Mouse (Mus musculus): Measurements from ENCODE around the gene Gemin7. TPM values are rescaled to one million over a fixed set of nuclear protein-coding genes. Genes with fewer than 3 reads are reported as not detected.
A peak's percentile ranks its signal among the peaks of the same experiment; 100 is the strongest.
"Not testable (repeated sequence)": the region's sequence is repeated elsewhere in the genome, so short reads cannot be mapped to it uniquely, and the experiment has no call there.

The Gemin7 gene
- 10 to 100 TPM; 52.6 to 54.1 TPM for total RNA-seq (2021)

GRCm38 (mm10) chr7:19577141-19577852 is at the start of gene Gemin7, which contains the start of gene Zfp296:
Gene Gemin7 (minus strand): TSS chr7:19577595.
Gene Zfp296 (plus strand): TSS chr7:19577287.
- DNase-seq (ENCODE audit: low spot score in 2 of 2), result no peak
- intact Hi-C loops (cut with DNase I), result no loop called here

DNA sequence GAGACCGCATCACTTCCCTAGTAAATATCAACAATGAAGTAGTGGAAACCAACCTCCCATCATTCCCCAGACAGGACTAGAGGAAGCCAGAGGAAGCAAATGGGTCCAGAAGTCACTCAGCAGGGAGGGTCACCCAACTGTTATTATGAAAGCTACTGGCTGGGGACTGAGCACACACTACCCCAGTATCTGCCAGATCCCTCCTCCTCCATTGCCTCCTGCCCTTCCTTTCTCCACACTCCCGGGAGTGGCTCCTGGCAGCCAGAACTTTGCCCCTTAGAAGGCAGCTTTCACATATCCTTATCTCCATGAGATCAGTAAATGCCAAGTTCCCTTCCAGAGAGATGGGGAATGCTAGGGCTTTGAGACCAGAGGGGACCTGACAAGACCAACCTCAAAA is 46.0 kb upstream of the Gemin7 start:
- no peak for DNase-seq (ENCODE audit: low spot score in 2 of 2)
- intact Hi-C loops (cut with DNase I), result no loop called here

DNA sequence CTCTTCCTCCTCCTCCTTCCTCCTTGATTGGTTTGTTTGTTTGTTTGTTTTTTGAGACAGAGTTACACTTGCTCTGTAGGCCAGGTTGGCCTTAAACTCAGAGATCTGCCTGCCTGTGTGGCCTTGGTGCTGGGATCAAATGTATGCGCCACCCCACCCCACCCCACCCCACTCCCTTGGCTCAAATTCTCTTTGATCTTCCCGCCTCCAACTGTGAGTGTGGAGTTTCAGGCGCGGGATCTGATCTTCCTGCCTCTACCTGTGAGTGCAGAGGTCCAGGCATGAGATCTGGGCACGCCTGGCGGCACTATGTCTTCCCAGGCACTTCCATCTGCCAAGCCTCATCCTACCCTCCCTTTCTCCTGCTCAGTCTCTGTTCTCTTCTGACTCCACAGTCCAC is 44.8 kb upstream of the Gemin7 start:
- intact Hi-C loops (cut with DNase I), result no loop called here
- no peak for DNase-seq (ENCODE audit: low spot score in 2 of 2)

DNA sequence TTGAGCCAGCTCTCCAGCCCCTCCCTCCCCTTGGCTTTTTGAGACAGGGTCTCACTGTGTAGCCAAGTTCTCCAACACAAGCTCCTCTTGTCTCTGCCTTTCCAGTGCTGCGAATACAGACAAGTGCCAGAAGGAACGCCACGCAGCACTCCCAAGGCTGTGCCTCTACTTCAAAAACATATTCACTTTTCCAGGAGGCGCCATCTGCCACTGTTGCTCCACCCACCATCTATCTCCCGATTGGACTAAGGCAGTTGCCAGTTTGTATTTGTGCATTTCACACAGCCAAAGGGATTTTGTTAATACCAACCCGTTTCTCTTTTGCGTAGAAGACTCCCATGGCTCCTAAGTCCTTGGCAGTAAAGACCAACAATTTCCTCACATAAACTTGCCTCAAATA is 43.4 kb upstream of the Gemin7 start:
- intact Hi-C loops (cut with DNase I), result no loop called here
- DNase-seq (ENCODE audit: low spot score in 2 of 2), result peak; percentile 52 to 58

DNA sequence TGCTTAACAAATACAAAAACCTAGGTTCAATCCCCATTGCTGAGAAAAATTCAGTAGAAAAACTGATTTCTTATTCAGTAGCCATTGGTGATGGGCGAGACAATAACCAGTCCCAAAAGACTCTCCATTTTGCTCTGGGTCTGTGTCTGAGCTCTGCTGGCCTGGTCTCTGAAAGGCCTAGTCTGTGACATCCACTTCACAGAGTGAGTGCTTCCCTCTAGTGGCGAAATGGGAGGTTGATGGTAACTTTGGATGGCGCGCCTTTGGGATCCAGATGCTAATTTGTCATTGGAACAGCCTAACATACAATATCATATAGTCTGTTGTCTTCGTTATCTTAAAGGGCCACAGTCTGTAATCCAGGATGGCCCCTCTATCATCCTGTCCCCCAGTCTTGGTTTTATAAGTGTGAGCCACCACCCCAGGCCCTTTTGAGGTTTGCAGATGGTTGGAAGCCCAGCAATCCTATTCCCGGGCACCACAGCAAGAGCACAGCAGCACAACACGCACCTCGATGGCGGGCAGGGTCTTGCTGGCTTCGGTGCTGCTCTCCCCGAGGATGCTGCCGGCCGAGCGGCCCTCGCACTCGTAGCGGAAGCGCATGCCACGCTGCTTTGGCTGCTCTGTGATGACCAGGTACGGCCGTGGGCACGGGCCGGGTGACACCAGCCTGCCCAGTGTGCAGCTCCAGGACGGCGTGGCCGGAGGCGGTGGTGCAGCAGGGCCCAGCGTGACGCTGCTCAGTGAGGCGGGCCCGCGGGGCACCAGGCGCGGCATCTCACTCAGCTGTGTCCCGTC is 41.8 kb upstream of the Gemin7 start:
- peak; percentile 67 to 73 for DNase-seq (ENCODE audit: low spot score in 2 of 2)
- intact Hi-C loops (cut with DNase I), result loop anchor here (2.0 kb wide), 1 partner anchor 28 kb away; no protein-coding TSS in a partner anchor

DNA sequence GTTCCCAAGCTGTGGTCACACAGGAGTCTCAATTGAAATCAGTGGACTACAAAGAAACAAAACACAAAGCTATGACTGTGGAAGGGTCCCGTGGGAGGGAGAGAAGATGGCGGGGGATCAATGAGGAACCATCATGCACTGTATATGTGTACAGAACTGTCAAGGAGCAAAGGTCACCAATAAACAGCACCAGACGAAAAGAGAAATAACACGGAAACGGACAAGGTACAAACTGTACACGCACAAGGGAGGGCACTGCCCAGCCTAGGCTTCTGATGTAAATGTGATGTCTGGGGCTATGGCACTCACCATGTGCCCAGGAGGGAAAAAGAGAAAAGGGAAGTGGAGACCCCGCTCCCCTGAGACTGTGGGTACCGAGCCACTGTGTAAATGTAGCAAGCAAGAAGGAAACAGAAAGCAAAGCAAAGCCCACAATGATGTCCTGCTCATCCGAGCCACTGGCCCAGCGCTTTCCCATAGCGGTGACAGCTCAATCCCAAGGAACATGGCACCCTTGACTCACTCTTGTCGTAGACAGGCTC is 37.7 kb upstream of the Gemin7 start:
- intact Hi-C loops (cut with DNase I), result no loop called here
- no peak for DNase-seq (ENCODE audit: low spot score in 2 of 2)

- intact Hi-C loops (cut with DNase I), result no loop called here
- DNase-seq (ENCODE audit: low spot score in 2 of 2), result no peak
Measured at GRCm38 (mm10) chr7:19610969-19611368, 33.6 kb upstream of the Gemin7 start.

DNA sequence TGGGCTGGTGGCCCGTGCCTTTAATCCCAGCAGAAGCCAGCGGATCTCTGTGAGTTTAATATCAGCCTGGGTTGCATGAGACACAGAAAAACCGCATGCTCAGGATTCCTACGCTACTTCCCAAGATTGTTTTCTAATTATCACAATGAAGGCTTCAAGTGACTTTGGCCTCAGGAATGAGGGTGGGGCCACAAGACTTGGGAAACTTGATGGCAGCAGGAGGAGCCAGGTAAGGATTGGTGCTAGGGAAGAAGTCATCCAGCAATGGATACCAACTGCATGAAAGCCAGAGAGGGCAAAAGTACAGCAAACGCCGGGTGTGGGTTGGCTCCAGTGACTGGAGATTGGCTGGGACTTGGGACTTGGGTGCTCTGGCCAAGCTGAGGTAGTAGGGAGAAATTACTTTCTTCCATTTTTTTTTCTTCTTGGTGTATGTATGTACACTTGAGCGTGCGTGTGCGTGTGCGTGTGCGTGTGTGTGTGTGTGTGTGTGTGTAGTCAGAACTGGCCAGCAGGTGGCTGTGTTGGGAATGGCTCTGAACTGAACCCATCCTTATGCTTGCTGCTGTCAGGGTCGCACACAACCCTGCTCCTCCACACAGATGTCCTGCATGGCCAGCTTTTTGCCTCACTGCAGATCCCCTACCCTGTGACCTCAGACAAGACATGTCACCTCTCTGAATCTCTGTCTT is 32.4 kb upstream of the Gemin7 start:
- no peak for DNase-seq (ENCODE audit: low spot score in 2 of 2)
- intact Hi-C loops (cut with DNase I), result no loop called here

GRCm38 (mm10) chr7:19607291-19607690 is 29.9 kb upstream of the Gemin7 start:
- intact Hi-C loops (cut with DNase I), result no loop called here
- DNase-seq (ENCODE audit: low spot score in 2 of 2), result no peak

DNA sequence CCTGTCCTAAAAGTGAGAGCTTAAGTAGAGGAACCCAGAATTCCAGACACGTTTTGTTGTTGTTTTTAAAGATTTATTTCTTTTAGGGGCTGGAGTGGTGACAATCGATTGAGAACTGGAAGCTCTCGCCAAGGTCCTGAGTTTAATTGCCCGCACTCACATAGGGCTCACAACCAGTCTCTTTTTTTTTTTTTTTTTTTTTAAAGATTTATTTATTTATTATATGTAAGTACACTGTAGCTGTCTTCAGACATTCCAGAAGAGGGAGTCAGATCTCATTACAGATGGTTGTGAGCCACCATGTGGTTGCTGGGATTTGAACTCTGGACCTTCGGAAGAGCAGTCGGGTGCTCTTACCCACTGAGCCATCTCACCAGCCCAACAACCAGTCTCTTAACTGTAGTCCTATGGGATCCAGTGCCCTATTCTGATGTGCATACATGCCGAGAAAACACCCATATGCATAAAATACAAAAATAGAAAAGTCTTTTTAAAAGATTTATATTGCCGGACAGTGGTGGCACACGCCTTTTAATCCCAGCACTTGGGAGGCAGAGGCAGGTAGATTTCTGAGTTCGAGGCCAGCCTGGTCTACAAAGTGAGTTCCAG is 27.3 kb upstream of the Gemin7 start:
- DNase-seq (ENCODE audit: low spot score in 2 of 2); intact Hi-C loops (cut with DNase I): not testable (repeated sequence)

DNA sequence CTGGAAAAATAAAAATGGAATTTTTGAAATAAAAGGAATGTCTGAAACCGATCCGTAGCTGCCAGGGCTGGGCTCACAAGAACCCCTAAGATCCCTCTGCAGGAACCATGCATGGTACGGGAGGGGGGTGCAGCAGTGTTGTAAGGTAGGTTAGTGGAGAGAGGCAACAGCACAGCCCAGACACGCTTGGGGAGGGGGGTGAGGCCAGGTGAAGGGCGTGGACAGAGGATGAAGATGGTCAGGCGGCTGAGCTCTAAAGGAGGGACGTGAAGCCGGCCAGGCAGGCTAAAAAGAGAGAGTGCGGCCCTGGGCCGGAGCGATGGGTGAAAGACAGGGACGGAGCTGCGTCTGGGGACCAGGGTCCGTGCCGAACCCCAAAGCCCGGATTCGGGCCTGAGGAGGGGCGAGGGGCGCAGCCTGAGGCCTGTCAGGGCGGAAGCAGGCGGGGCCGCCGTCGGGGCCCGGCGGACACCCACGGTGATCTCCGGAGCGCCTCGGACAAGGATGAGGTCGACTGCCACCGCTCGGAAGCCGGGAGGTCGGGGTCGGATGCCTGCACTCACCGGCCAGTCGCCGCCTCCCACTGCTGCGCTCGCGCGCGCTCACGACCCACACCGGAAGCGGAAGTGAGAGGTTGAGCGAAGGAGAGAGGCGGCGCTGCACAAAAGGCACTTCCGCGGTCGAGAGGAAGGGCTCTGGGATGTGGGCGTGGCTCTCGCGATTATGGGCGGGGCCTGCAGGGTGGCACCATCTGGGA is 26.6 kb upstream of the Gemin7 start, which contains the start of gene Clasrp:
TSS of gene Clasrp (minus strand) at position 638 of the 757 bp plus-strand sequence.
- DNase-seq (ENCODE audit: low spot score in 2 of 2), result peak; percentile 92
- intact Hi-C loops (cut with DNase I), result no loop called here

- intact Hi-C loops (cut with DNase I), result no loop called here
- DNase-seq (ENCODE audit: low spot score in 2 of 2), result no peak
Measured at GRCm38 (mm10) chr7:19603055-19603454, 25.7 kb upstream of the Gemin7 start.

DNA sequence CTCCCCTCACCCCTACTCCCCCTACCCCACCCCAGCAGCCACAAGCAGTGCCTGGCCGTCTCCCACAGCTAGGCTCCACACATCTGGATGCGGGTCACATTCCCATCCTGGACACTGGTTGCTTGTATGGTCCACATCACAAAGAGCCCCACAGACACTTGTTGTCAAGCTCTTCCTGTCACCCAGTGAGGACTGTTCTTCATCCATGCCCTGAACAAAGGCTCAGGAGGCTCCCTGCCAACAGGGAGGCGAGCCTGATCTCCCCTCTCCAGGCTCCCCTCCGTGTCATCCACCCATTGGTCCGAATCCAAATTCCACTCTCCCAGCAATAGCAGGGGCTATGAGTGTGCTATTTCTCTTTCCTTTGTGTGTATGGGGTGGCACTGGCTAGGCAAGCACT is 23.2 kb upstream of the Gemin7 start:
- intact Hi-C loops (cut with DNase I), result no loop called here
- no peak for DNase-seq (ENCODE audit: low spot score in 2 of 2)

DNA sequence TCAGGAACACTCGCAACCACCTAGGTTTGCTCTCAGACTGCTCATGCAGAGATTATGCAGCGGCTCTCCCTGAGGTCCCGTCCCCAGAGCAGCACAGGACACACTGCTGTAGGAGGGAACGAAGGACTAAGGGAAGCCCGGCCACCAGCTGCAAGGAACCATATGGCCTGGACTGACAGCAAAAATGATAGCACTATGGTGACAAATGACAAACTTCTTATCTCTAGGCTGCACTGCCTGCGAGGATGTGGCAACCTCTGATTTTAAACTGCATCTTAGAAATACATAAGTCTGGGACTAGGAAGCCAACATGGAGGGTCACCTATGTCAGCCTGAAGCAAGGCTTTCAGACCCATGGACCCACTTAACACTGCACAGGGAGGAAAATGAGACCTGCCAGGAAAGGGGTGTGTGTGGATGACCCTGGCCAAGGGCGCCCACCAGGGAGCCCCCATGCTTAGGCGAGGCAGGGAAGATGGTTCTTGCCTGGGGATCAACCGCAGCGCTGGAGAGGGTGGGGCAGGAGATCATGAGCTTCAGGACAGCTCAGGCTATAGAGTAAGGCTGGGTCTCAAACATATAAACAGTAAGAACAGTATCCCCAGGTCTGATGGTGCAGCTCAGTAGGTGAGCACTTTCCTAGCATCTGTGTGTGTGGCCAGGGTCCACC is 15.8 kb upstream of the Gemin7 start:
- intact Hi-C loops (cut with DNase I), result no loop called here
- no peak for DNase-seq (ENCODE audit: low spot score in 2 of 2)

GRCm38 (mm10) chr7:19589917-19590316 is 12.5 kb upstream of the Gemin7 start:
- DNase-seq (ENCODE audit: low spot score in 2 of 2), result peak; percentile 68 to 70
- intact Hi-C loops (cut with DNase I), result loop anchor here (2.0 kb wide), 1 partner anchor 29 kb away; no protein-coding TSS in a partner anchor

DNA sequence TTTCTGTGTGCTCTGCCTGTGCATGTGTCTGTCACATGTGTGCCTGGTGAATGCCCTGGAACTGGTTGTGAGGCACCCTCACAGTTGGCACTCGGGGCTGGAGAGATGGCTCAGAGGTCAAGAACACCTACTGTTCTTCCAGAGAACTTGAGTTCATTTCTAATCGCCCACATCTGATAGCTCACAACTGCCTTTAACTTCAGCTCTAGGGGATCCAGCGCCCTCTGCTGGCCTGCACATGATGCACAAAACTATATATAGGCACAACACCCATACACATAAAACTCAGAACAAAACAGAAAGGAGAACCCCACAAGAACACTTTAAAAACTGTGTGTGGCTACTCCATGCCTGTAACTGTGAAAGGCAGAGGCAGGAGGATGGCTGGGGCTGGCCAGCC is 11.8 kb upstream of the Gemin7 start:
- intact Hi-C loops (cut with DNase I), result no loop called here

DNA sequence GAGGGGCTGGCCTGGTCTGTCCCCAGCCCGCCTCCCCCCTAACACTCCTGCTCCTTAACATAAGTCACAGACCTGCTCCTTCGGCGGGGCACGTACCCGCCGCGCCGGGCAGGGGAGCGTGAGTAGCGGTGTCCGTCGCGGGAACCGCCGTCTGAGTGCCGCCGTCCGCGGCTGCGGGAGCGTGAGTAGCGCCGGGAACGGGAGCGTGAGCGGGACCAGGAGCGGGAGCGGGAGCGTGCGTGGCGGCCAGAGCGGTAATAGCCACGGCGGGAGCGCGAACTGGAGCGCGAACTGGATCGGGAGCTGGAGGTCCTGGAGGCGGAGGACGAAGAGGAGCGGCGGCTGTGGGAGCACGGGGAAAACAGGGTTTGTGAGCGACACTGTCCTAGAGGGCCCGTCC is 8.9 kb upstream of the Gemin7 start:
- intact Hi-C loops (cut with DNase I), result no loop called here
- DNase-seq (ENCODE audit: low spot score in 2 of 2), result no peak

More for the DNA sequence above, 11.8 kb upstream of the Gemin7 start:
- DNase-seq (ENCODE audit: low spot score in 2 of 2), result no peak

GRCm38 (mm10) chr7:19580634-19581033 is 3.2 kb upstream of the Gemin7 start:
- intact Hi-C loops (cut with DNase I), result no loop called here
- no peak for DNase-seq (ENCODE audit: low spot score in 2 of 2)

Data from left cerebral cortex, postnatal 36 days (tissue).